Mouse (Mus musculus) ES-Bruce4 (cell line): Measurements from ENCODE around the gene Gpr68.

Source experiments
- CTCF ChIP-seq: IDR thresholded peaks from one replicate; pipeline ENCODE4 v1.8.1; 2011; ENCODE audit warnings: low read depth, low read length
- POLR2A ChIP-seq: IDR thresholded peaks from one replicate; pipeline ENCODE4 v1.8.1; 2011; ENCODE audit warnings: low read length; ENCODE audit not compliant: insufficient read depth

GRCm38 (mm10) chr12:100883168-100883567 lies 24.8 kb downstream of the Gpr68 start:
- TF ChIP-seq POLR2A (no peak), CTCF (no peak)
